Mouse (Mus musculus) urinary bladder, postnatal 10 days (tissue): ENCODE results near the gene Ddx47.

Experiments
- DNase-seq: peaks from one replicate; pipeline ENCODE4 v3.0.0; 2022; ENCODE audit warnings: low spot score

Gene Ddx47

DNA sequence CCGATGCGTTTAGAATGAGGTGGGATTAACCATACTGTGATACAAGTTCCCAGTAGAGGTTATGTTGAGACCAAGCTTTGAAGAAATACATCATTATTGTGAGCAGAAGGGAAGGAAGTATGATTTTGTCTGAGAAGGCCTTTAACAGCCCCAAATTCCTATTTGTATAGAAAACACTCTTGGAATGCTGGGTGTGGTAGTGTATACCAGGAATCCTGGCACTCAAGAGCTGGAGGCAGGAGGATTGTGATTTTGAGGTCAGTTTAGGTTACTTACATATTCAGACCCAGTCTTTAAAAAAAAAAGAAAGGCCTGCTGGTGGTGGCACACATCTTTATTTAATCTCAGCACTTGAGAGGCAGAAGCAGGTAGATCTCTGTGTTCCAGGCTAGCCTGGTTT is 58.9 kb downstream of the Ddx47 start:
- DNase-seq: no peak
